Mouse (Mus musculus): Measurements from ENCODE around the gene Hist1h1e.
"Not testable (repeated sequence)": the region's sequence is repeated elsewhere in the genome, so short reads cannot be mapped to it uniquely, and the experiment has no call there.

Hist1h1e gene

GRCm38 (mm10) chr13:23573034-23573897 is 49.1 kb downstream of the Hist1h1e start:
- DNase-seq (ENCODE audit: low read depth, low spot score) = not testable (repeated sequence)

- DNase-seq (ENCODE audit: low read depth, low spot score) = no peak
These were observed 49.9 kb downstream of the Hist1h1e start for GRCm38 (mm10) chr13:23572218-23573033.

GRCm38 (mm10) chr13:23571504-23572217 is 50.7 kb downstream of the Hist1h1e start:
- not testable (repeated sequence) for DNase-seq (ENCODE audit: low read depth, low spot score)

GRCm38 (mm10) chr13:23571022-23571503 is 51.3 kb downstream of the Hist1h1e start, which contains the start of the genes Hist1h2ae and Hist1h2bg:
Hist1h2ae (minus strand) TSS chr13:23571220.
Hist1h2bg (plus strand) TSS chr13:23571396.
- peak; percentile 90 for DNase-seq (ENCODE audit: low read depth, low spot score)
